Mouse (Mus musculus): Measurements from ENCODE around the gene C8a.

The C8a gene

GRCm38 (mm10) chr4:104770331-104770730, 105.9 kb downstream of the C8a start:
- no peak for DNase-seq (ENCODE audit: low read depth in 2 of 2, low spot score in 2 of 2)

DNA sequence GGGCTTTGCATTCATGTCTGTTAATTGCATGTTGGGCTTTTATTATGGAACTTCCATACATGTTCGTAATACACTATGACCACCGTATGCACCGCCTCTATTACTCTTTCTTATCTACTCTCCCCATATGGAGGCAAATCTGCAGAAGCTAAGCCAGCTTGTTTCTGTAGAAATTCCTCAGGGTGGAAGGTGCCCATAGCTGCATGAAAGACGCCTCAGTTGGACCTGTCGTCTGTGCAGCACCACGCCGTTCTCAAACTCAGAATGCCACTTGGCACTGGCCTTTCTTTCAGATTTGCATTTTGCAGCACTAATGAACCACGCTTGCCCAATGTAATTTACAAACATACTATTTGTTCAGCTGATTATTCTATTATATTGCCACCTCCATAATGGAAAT, 106.6 kb downstream of the C8a start:
- DNase-seq (ENCODE audit: low read depth in 2 of 2, low spot score in 2 of 2) = no peak

DNA sequence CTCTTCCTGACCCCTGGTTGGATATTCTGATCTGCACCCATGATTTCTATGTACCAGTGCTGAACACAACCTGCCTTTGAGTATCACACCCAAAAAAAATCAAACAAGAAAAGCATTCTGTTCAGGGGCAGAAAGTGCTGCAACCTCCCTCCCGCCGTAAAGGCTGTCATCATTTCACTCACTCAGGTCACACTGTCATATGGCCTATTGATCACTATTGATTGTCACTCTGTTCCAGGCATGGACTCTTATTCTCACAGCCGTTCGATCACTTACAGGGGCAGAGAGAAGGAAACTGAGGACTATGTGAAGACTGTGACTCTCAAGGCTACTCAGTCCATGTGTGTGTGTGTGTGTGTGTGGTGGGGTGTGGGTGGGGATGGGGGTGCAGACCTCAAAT, 108.0 kb downstream of the C8a start:
- DNase-seq (ENCODE audit: low read depth in 2 of 2, low spot score in 2 of 2) = no peak

GRCm38 (mm10) chr4:104766065-104766464, 110.1 kb downstream of the C8a start, which contains the start of gene C8b:
TSS of gene C8b (plus strand) at chr4:104766317.
- DNase-seq (ENCODE audit: low read depth in 2 of 2, low spot score in 2 of 2) = no peak

Measured in CD8-positive naive resting alpha-beta T cell, adult 2 months (primary cell).